Comparison of ENCODE assay signal across 8 mouse cellular contexts in the genomic region with DNA sequence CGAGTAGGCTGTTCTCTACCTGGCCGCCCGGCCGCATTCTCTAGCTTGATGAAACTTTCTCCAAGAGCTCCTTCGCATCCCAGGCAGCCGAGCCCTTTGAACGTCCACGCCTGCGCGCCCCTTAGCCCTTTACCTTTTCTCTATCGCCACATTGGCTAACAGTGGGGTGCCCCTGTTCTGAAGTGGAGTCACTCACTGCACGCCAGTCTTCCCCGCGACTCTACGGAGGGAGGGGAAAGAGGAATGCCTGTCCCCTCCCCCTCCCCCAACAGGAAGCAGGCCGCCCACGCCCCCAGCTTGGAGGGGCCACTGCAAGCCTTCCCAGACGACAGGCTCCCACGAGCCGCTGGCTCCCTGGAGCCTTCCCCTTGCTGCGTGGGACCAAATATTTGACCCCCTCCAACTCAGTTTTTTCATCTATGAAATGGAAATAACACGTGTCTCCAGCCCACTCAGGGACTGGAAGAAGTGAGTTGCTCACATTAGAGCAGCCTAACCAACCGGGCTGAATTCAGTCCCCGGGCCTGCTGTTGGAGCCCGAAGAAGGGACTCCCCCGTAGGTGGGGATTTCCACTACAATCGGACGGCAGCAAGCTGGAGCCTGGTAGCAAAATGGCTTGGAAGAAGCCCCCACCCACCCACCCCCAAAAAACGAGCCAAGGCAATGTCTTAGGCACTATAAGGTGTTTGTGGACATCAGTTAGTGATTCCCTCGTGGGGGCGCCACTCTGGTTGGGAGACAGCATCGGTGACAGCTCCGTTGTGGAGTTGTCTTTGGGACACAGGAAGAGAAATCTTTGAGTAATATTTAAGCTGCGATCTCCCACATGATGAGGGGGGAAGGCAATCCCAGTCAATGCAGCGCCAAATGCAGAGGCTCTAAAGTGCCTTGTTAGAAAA. TPM values are rescaled to one million over a fixed set of nuclear protein-coding genes. Genes with fewer than 3 reads are reported as not detected.
A peak's percentile ranks its signal among the peaks of the same experiment; 100 is the strongest.
DNase-seq lines count a peak whose midpoint lies in the region; ATAC-seq and TF ChIP-seq lines count a peak whose summit lies in the region.

A gene (minus strand): TSS at position 206 of the 900 bp plus-strand sequence.

- 2% methylated on average over 33 of the region's 35 CpGs for WGBS in forebrain, embryonic 14.5 days
- 1% methylated on average over 35 of the region's 35 CpGs for WGBS in thymus, adult 2 months

- ATAC-seq in forebrain, embryonic 14.5 days: peak; percentile 16; the same call in 1 of the 2 replicates

- peak within 1 kb of the TSS; percentile 84 for H3K4me2 ChIP-seq in forebrain, embryonic 14.5 days (ENCODE audit: low read length)

- TF ChIP-seq POLR2A in thymus, adult 2 months (IDR thresholded peaks at IDR 0.05; ENCODE audit: control insufficient read depth, extremely low read depth, insufficient read depth, low read length, poor library complexity): no peak

- peak; percentile 84 for DNase-seq in CD4-positive helper T cell, adult 2 months (ENCODE audit: low read depth, low spot score)
- peak; percentile 42 for DNase-seq in MN1 (ENCODE audit: low spot score)
- no peak for DNase-seq in forebrain, embryonic 14.5 days (ENCODE audit: low spot score)
- peak; percentile 73 for DNase-seq in heart, postnatal 4 days
- no peak for DNase-seq in left cerebral cortex, postnatal 14 days (ENCODE audit: low spot score in 2 of 2)
- peak; percentile 73 for DNase-seq in thymus, adult 2 months
- DNase-seq in cerebellum, postnatal 25 days: no peak

- peak within 1 kb of the TSS; percentile 52; the same call in 1 of the 2 replicates for H3K27ac ChIP-seq in forebrain, embryonic 14.5 days (ENCODE audit: low read depth, low read length)
- peak within 1 kb of the TSS; percentile 6; the same call in 1 of the 2 replicates for H3K27ac ChIP-seq in thymus, adult 2 months (ENCODE audit: control insufficient read depth, insufficient read depth, low read length)

- peak within 1 kb of the TSS; percentile 71 for H3K9ac ChIP-seq in forebrain, embryonic 14.5 days (ENCODE audit: low read length)

- no peak for TF ChIP-seq CTCF in thymus, adult 2 months (IDR thresholded peaks at IDR 0.05; ENCODE audit: borderline replicate concordance, control insufficient read depth, extremely low read depth, insufficient read depth, low read length, poor library complexity)

- H3K36me3 ChIP-seq in forebrain, embryonic 14.5 days (ENCODE audit: control insufficient read depth, insufficient read depth, low read length): no peaks in the 10 kb centered on the region
- peaks cover 20% of the 10 kb centered on the region for H3K36me3 ChIP-seq in megakaryocyte, embryonic 14.5 days (replicated peaks; ENCODE audit: low read length)
- no peaks in the 10 kb centered on the region for H3K36me3 ChIP-seq in thymus, adult 2 months (ENCODE audit: control insufficient read depth, insufficient read depth, low read length)

- peaks cover 30% of the 10 kb centered on the region for H3K4me1 ChIP-seq in forebrain, embryonic 14.5 days (ENCODE audit: control insufficient read depth, insufficient read depth, low read length)
- H3K4me1 ChIP-seq in megakaryocyte, embryonic 14.5 days: peaks cover 69% of the 10 kb centered on the region
- H3K4me1 ChIP-seq in thymus, adult 2 months (replicated peaks; ENCODE audit: control insufficient read depth, insufficient read depth, low read length): peaks cover 57% of the 10 kb centered on the region

- no peaks in the 10 kb centered on the region for H3K9me3 ChIP-seq in forebrain, embryonic 14.5 days (replicated peaks; ENCODE audit: control insufficient read depth, low read length)
- peaks cover 13% of the 10 kb centered on the region; the same call in 1 of the 2 replicates for H3K9me3 ChIP-seq in megakaryocyte, embryonic 14.5 days

- intact Hi-C loops in left cerebral cortex, postnatal 14 days (cut with DNase I): no loop called here

- peaks cover 34% of the 10 kb centered on the region for H3K27me3 ChIP-seq in forebrain, embryonic 14.5 days (replicated peaks; ENCODE audit: control insufficient read depth, insufficient read depth, low read length)
- H3K27me3 ChIP-seq in megakaryocyte, embryonic 14.5 days (replicated peaks): peaks cover 36% of the 10 kb centered on the region
- no peaks in the 10 kb centered on the region for H3K27me3 ChIP-seq in thymus, adult 2 months (ENCODE audit: control insufficient read depth, insufficient read depth, low read length)

- H3K4me3 ChIP-seq in forebrain, embryonic 14.5 days (ENCODE audit: low read depth, low read length): peak within 1 kb of the TSS; percentile 63
- H3K4me3 ChIP-seq in megakaryocyte, embryonic 14.5 days (replicated peaks): peak within 1 kb of the TSS; percentile 95
- peak within 1 kb of the TSS; percentile 91 for H3K4me3 ChIP-seq in thymus, adult 2 months (ENCODE audit: control insufficient read depth, insufficient read depth, low read length)

RNA-seq across cellular contexts. Expression of the gene that starts here (rescaled TPM):
- polyA plus RNA-seq in forebrain, embryonic 14.5 days (2014; fragmentation: Nextera tagmentation; extraction: Ambion mirVana): 4.4 and 5.4 TPM in 2 replicates
- total RNA-seq in heart, postnatal 4 days (2021): 10 to 100 TPM; 36.7 to 39.2 TPM
- 10 to 100 TPM; 20.3 to 20.4 TPM for total RNA-seq in left cerebral cortex, postnatal 14 days (2021)
- polyA plus RNA-seq in megakaryocyte, embryonic 14.5 days (2012; ENCODE audit: insufficient read depth, low replicate concordance): 156 and 517 TPM in 2 replicates
- polyA plus RNA-seq in thymus, adult 2 months (2012; rRNA removed): 48.3 and 80.5 TPM in 2 replicates

Comparison
In these comparisons a context has a peak if more than half of its experiments do, and no peak if none do; other contexts are left out.
1. DNase-seq: peak in CD4-positive helper T cell, adult 2 months (single experiment), MN1 (single experiment), heart, postnatal 4 days (single experiment) and thymus, adult 2 months (single experiment); none in forebrain, embryonic 14.5 days (single experiment), left cerebral cortex, postnatal 14 days (0 of 2) and cerebellum, postnatal 25 days (0 of 2).
2. Peak in every context shown above with its lines, with median percentiles within 50 percentile points of each other: H3K4me3 ChIP-seq.